Mouse (Mus musculus): ENCODE data around the gene Mamdc4. TPM values are rescaled to one million over a fixed set of nuclear protein-coding genes. Genes with fewer than 3 reads are reported as not detected.

Gene Mamdc4
- polyA plus RNA-seq, 2 experiments = 1.4 to 10.9 TPM

DNA sequence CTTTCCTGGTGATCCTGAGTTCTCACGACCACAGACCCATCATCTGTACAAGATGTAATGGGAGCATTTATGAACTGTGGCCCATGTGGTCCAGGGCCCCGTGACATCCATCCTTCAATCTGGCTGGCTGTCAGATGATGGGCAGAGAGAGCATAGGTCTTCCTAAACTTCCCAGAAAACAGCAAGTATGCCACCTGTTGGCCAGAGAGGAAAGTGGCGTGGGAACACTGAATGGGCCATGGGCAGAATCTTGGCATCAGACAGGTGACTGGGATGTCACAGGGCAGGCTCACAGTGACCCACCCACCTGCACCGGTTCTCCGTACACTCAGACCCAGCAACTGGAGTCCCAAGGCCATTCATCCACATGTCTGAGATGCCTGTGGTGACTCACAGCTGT lies 23.5 kb downstream of the Mamdc4 start:
- TF ChIP-seq POLR2A (IDR thresholded peaks at IDR 0.05; ENCODE audit: borderline replicate concordance, extremely low read depth, insufficient read depth, insufficient read length) = no peak
- Histone ChIP-seq H3K4me1 (ENCODE audit: control insufficient read depth, insufficient read depth, low read length) (no peaks in the 10 kb centered on the region), H3K27me3 (ENCODE audit: control insufficient read depth, insufficient read depth, low read length) (no peaks in the 10 kb centered on the region), H3K9ac (ENCODE audit: low read depth, low read length, severe bottlenecking) (no peak overlapping the region), H3K9me3 (ENCODE audit: control insufficient read depth, low read length) (no peaks in the 10 kb centered on the region), H3K36me3 (ENCODE audit: control insufficient read depth, insufficient read depth, low read length) (no peaks in the 10 kb centered on the region), H3K27ac (replicated peaks; ENCODE audit: low read depth, low read length) (no peak overlapping the region), H3K4me3 (replicated peaks; ENCODE audit: low read length) (no peak overlapping the region), H3K4me2 (replicated peaks; ENCODE audit: low read depth, low read length, severe bottlenecking) (no peak overlapping the region)
- DNase-seq (ENCODE audit: low spot score) (no peak), ATAC-seq (ENCODE audit: low FRiP score, low read depth) (no peak)
- 39% methylated on average over 5 of the region's 5 CpGs for WGBS

DNA sequence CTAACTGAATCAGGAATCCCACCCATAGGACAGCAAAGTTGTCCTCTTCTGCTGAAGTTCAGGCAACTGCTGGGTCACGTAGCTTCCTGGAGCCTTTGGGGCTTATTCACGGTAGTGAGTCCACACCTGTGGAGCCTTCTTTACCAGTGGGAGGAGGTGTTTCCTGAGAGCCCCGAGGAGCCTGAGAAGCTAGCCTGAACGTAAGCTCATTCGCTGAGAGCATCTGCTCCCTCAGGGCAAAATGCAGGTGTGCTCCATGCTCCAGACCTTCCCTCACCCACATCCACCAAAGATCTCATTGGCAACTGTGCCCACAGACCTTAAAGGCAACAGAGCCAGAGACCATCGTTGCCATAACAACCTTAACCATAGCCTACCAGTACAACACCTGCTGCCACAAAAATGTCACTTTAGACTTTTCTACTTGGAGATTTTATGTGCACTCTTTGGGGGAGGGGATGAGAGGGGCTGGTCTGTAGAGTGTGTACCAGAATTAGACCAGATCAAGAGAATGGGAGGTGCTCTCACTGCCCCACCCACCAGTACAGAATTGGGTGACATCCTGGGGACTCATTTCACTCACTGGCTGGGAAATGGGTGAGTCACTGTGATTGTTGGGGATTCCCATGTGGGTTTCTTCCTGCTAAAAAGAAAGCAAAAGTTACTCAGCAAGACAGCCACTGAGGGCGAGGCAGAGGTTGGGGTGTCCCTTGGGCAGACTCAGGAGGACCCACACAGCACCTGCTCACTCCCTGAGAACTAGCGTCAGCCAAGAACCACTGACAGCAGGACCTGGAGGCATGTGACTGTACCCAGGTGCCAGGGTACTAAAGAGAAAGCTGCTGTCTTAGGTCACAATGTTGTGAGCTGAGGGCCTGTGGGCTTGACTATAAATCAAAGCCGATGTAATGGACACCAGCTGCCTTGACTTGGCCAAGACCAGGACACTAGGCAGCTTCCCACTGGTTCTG lies 25.3 kb downstream of the Mamdc4 start:
- DNase-seq (ENCODE audit: low spot score) (no peak), ATAC-seq (ENCODE audit: low FRiP score, low read depth) (no peak)
- H3K9ac ChIP-seq (ENCODE audit: low read depth, low read length, severe bottlenecking) = no peak overlapping the region
- TF ChIP-seq POLR2A (IDR thresholded peaks at IDR 0.05; ENCODE audit: borderline replicate concordance, extremely low read depth, insufficient read depth, insufficient read length) = no peak
- no peak overlapping the region for H3K4me2 ChIP-seq (replicated peaks; ENCODE audit: low read depth, low read length, severe bottlenecking)
- H3K36me3 ChIP-seq (ENCODE audit: control insufficient read depth, insufficient read depth, low read length) = no peaks in the 10 kb centered on the region; the same call in 1 of the 2 replicates
- peaks cover 2% of the 10 kb centered on the region; the same call in 1 of the 2 replicates for H3K4me1 ChIP-seq (ENCODE audit: control insufficient read depth, insufficient read depth, low read length)
- no peak overlapping the region for H3K4me3 ChIP-seq (replicated peaks; ENCODE audit: low read length)
- no peak overlapping the region for H3K27ac ChIP-seq (replicated peaks; ENCODE audit: low read depth, low read length)
- WGBS = 65% methylated on average over 9 of the region's 9 CpGs
- no peaks in the 10 kb centered on the region for H3K9me3 ChIP-seq (ENCODE audit: control insufficient read depth, low read length)
- no peaks in the 10 kb centered on the region for H3K27me3 ChIP-seq (ENCODE audit: control insufficient read depth, insufficient read depth, low read length)

- Histone ChIP-seq H3K4me3 (replicated peaks; ENCODE audit: low read length) (peak within 1 kb of the TSS; percentile 75), H3K36me3 (ENCODE audit: control insufficient read depth, insufficient read depth, low read length) (no peaks in the 10 kb centered on the region; the same call in 1 of the 2 replicates), H3K4me1 (ENCODE audit: control insufficient read depth, insufficient read depth, low read length) (peaks cover 2% of the 10 kb centered on the region; the same call in 1 of the 2 replicates), H3K4me2 (replicated peaks; ENCODE audit: low read depth, low read length, severe bottlenecking) (peak within 1 kb of the TSS; percentile 77), H3K27ac (replicated peaks; ENCODE audit: low read depth, low read length) (peak within 1 kb of the TSS; percentile 53; the same call in 1 of the 2 replicates), H3K9ac (ENCODE audit: low read depth, low read length, severe bottlenecking) (peak within 1 kb of the TSS; percentile 80), H3K27me3 (ENCODE audit: control insufficient read depth, insufficient read depth, low read length) (no peaks in the 10 kb centered on the region), H3K9me3 (ENCODE audit: control insufficient read depth, low read length) (no peaks in the 10 kb centered on the region)
- 3% methylated on average over 48 of the region's 48 CpGs for WGBS
- TF ChIP-seq POLR2A (IDR thresholded peaks at IDR 0.05; ENCODE audit: borderline replicate concordance, extremely low read depth, insufficient read depth, insufficient read length) = no peak
- ATAC-seq (ENCODE audit: low FRiP score, low read depth) = peak; percentile 100
- peak; percentile 99 for DNase-seq (ENCODE audit: low spot score)
Measured at GRCm38 (mm10) chr2:25546811-25547491, 27.7 kb downstream of the Mamdc4 start, which contains the start of gene Traf2. TSS of gene Traf2 (minus strand) at chr2:25546940.

DNA sequence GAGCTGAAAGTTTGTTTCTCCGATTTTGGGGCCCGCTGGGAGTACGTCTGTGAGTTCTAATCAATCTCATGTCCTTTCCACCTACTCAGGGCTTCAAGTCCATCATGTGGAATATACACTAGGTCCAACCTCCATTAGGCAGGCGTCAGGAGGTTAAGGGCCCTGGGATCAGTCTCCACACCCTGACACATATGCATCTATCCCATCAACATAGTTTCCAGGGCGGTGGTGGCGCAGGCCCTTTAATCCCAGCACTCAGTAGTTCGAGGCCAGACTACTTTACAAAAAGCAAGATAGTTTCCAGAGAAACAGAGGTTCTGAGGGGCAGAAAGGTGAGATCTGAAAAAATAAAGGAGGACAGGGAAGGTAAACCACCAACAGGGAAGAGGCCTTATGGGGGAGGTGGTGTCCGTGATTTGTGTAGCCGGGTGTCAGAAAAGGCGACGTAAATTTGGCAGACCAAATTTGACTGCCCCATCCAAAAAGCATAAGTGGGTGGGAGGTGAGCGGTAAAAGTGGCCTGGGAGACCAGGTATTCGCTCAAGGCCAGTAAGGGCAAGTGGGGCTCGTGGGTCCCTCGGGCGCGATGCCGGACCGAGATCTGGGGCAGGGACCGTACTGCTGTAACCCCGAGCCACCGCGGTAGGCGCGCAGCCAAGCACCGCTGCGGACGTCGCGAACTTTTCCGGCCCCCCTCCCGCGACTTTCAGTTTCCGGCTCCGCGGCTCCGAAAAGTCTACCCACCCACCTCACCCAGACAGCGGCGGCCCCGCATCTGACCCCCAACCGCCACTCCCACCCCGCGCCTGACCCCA lies 28.4 kb downstream of the Mamdc4 start:
- H3K27ac ChIP-seq (replicated peaks; ENCODE audit: low read depth, low read length) = peak overlapping the region; percentile 53; the same call in 1 of the 2 replicates
- peaks cover 2% of the 10 kb centered on the region; the same call in 1 of the 2 replicates for H3K4me1 ChIP-seq (ENCODE audit: control insufficient read depth, insufficient read depth, low read length)
- ATAC-seq (ENCODE audit: low FRiP score, low read depth) = peak; percentile 58

More for the DNA sequence above, 28.4 kb downstream of the Mamdc4 start:
- H3K4me3 ChIP-seq (replicated peaks; ENCODE audit: low read length) = peak overlapping the region; percentile 75
- peak overlapping the region; percentile 80 for H3K9ac ChIP-seq (ENCODE audit: low read depth, low read length, severe bottlenecking)
- peak overlapping the region; percentile 77 for H3K4me2 ChIP-seq (replicated peaks; ENCODE audit: low read depth, low read length, severe bottlenecking)
- no peaks in the 10 kb centered on the region for H3K9me3 ChIP-seq (ENCODE audit: control insufficient read depth, low read length)
- H3K36me3 ChIP-seq (ENCODE audit: control insufficient read depth, insufficient read depth, low read length) = no peaks in the 10 kb centered on the region; the same call in 1 of the 2 replicates
- no peaks in the 10 kb centered on the region for H3K27me3 ChIP-seq (ENCODE audit: control insufficient read depth, insufficient read depth, low read length)
- DNase-seq (ENCODE audit: low spot score) = peak; percentile 30
- TF ChIP-seq POLR2A (IDR thresholded peaks at IDR 0.05; ENCODE audit: borderline replicate concordance, extremely low read depth, insufficient read depth, insufficient read length) = no peak
- WGBS = 8% methylated on average over 33 of the region's 43 CpGs

Measured in limb, embryonic 14.5 days (tissue).